Mouse (Mus musculus) liver, postnatal 0 days (tissue): ENCODE measurements around the gene Abcd2. TPM values are rescaled to one million over a fixed set of nuclear protein-coding genes. Genes with fewer than 3 reads are reported as not detected.

Experiments used
- ATAC-seq: fragments of 200-750 bp; cut with Nextera tagmentation; 2 replicates; pipeline ENCODE4 v1.8.0; 2017; ENCODE audit warnings: mild to moderate bottlenecking, moderate library complexity
- DNase-seq: peaks from one replicate; pipeline ENCODE4 v3.0.0-alpha.2; 2016
- H3K27ac ChIP-seq: fragments of 300-500 bp; sonication (generic); 2 replicates; pipeline ENCODE4 v1.5.1; 2014; ENCODE audit warnings: antibody characterized with exemption, moderate library complexity, mild to moderate bottlenecking, low read depth
- H3K27me3 ChIP-seq: fragments of 300-500 bp; sonication (generic); 2 replicates; pipeline ENCODE4 v1.6.1; 2014; ENCODE audit warnings: low read length, control low read depth, mixed read lengths; ENCODE audit not compliant: insufficient read depth
- H3K36me3 ChIP-seq: fragments of 300-500 bp; sonication (generic); replicated peaks from 2 replicates; pipeline ENCODE4 v1.6.1; 2014; ENCODE audit warnings: mild to moderate bottlenecking, control low read depth, low read length, moderate library complexity, mixed read lengths; ENCODE audit not compliant: insufficient read depth
- H3K4me1 ChIP-seq: fragments of 300-500 bp; sonication (generic); 2 replicates; pipeline ENCODE4 v1.6.1; 2014; ENCODE audit warnings: antibody characterized with exemption, mild to moderate bottlenecking, control low read depth; ENCODE audit not compliant: insufficient read depth
- H3K4me2 ChIP-seq: fragments of 300-500 bp; sonication (generic); 2 replicates; pipeline ENCODE4 v1.6.1; 2014; ENCODE audit warnings: low read depth, mild to moderate bottlenecking, low read length, moderate library complexity, mixed read lengths
- H3K4me3 ChIP-seq: fragments of 300-500 bp; sonication (generic); 2 replicates; pipeline ENCODE4 v1.5.1; 2014; ENCODE audit warnings: low read depth, low read length
- H3K9ac ChIP-seq: fragments of 300-500 bp; sonication (generic); replicated peaks from 2 replicates; pipeline ENCODE4 v1.6.1; 2014; ENCODE audit warnings: mild to moderate bottlenecking, moderate library complexity
- H3K9me3 ChIP-seq: fragments of 300-500 bp; sonication (generic); 2 replicates; pipeline ENCODE4 v1.6.1; 2016; ENCODE audit warnings: mild to moderate bottlenecking, control low read depth, low read length, mixed read lengths
- CTCF ChIP-seq: sonication (generic); IDR thresholded peaks from 2 replicates; pipeline ENCODE4 v1.5.1; 2016; ENCODE audit warnings: antibody characterized with exemption, low read depth
- EP300 ChIP-seq: IDR thresholded peaks from 2 replicates; pipeline ENCODE4 v1.6.1; 2016; ENCODE audit warnings: antibody characterized with exemption, low read depth, mild to moderate bottlenecking
- WGBS: fragments of 180-500 bp; shearing (Covaris S2); extraction: QIAGEN DNeasy Blood & Tissue Kit; methylation state at CpG from one replicate; pipeline ENCODE4 v1.1.7; 2014; ENCODE audit not compliant: insufficient replicate concordance; 5-methylcytosine and 5-hydroxymethylcytosine counted together
- polyA plus RNA-seq: library from polyadenylated mRNA; unstranded; fragments of >200 nt; fragmentation: Nextera tagmentation; extraction: Ambion mirVana; gene quantifications from 2 replicates; pipeline ENCODE4 v1.2.1, GENCODE M21; 2015

Abcd2 gene
- polyA plus RNA-seq, 1 experiment from 2014 or later, result 55.2 TPM

GRCm38 (mm10) chr15:91167850-91168562 lies 23.6 kb downstream of the Abcd2 start:
- Histone ChIP-seq H3K4me1 (peaks cover 6% of the 10 kb centered on the region; the same call in 1 of the 2 replicates), H3K36me3 (peaks cover 8% of the 10 kb centered on the region), H3K9ac (no peak overlapping the region), H3K27me3 (no peaks in the 10 kb centered on the region), H3K4me2 (peak overlapping the region; percentile 22; the same call in 1 of the 2 replicates), H3K27ac (peak overlapping the region; percentile 44; the same call in 1 of the 2 replicates), H3K9me3 (no peaks in the 10 kb centered on the region), H3K4me3 (no peak overlapping the region)
- WGBS, result 54% methylated on average over 13 of the region's 13 CpGs
- ATAC-seq (peak; percentile 66), DNase-seq (no peak)
- TF ChIP-seq CTCF, result no peak
- no peak for TF ChIP-seq EP300

- no peak for DNase-seq
- ATAC-seq, result peak; percentile 59
- no peak overlapping the region for H3K27ac ChIP-seq
These were observed 26.6 kb downstream of the Abcd2 start for GRCm38 (mm10) chr15:91165021-91165420.

GRCm38 (mm10) chr15:91163454-91163853 lies 28.1 kb downstream of the Abcd2 start:
- H3K4me3 ChIP-seq, result no peak overlapping the region
- no peaks in the 10 kb centered on the region for H3K9me3 ChIP-seq
- H3K27ac ChIP-seq, result no peak overlapping the region
- H3K4me1 ChIP-seq, result no peaks in the 10 kb centered on the region
- DNase-seq (no peak), ATAC-seq (no peak)
- TF ChIP-seq CTCF, result no peak
- TF ChIP-seq EP300, result no peak
- H3K27me3 ChIP-seq, result no peaks in the 10 kb centered on the region
- WGBS, result 71% methylated on average over 2 of the region's 2 CpGs
- peaks cover 25% of the 10 kb centered on the region for H3K36me3 ChIP-seq
- no peak overlapping the region for H3K4me2 ChIP-seq
- H3K9ac ChIP-seq, result no peak overlapping the region

More at GRCm38 (mm10) chr15:91165021-91165420, 26.6 kb downstream of the Abcd2 start:
- TF ChIP-seq EP300 (no peak), CTCF (peak; percentile 66)
- H3K4me1 ChIP-seq, result no peaks in the 10 kb centered on the region; the same call in 1 of the 2 replicates
- no peak overlapping the region for H3K4me2 ChIP-seq
- H3K9me3 ChIP-seq, result no peaks in the 10 kb centered on the region
- peaks cover 19% of the 10 kb centered on the region; the same call in 1 of the 2 replicates for H3K36me3 ChIP-seq
- no peaks in the 10 kb centered on the region for H3K27me3 ChIP-seq
- 17% methylated on average over 5 of the region's 5 CpGs for WGBS
- H3K9ac ChIP-seq, result no peak overlapping the region
- no peak overlapping the region for H3K4me3 ChIP-seq

- H3K4me2 ChIP-seq, result no peak overlapping the region
- no peak overlapping the region for H3K27ac ChIP-seq
- no peaks in the 10 kb centered on the region for H3K27me3 ChIP-seq
- H3K36me3 ChIP-seq, result peaks cover 31% of the 10 kb centered on the region
- no peak for DNase-seq
- no peak for TF ChIP-seq EP300
- TF ChIP-seq CTCF, result no peak
- H3K9me3 ChIP-seq, result no peaks in the 10 kb centered on the region
- 75% methylated on average over 5 of the region's 5 CpGs for WGBS
- no peak overlapping the region for H3K4me3 ChIP-seq
- no peak for ATAC-seq
- no peaks in the 10 kb centered on the region for H3K4me1 ChIP-seq
- no peak overlapping the region for H3K9ac ChIP-seq
These were observed 30.4 kb downstream of the Abcd2 start for GRCm38 (mm10) chr15:91161153-91161552.

- no peak overlapping the region for H3K9ac ChIP-seq
- WGBS, result 77% methylated on average over 3 of the region's 3 CpGs
- H3K4me2 ChIP-seq, result no peak overlapping the region
- H3K4me1 ChIP-seq, result no peaks in the 10 kb centered on the region
- no peak for ATAC-seq
- no peaks in the 10 kb centered on the region for H3K27me3 ChIP-seq
- DNase-seq, result no peak
- H3K27ac ChIP-seq, result no peak overlapping the region
- TF ChIP-seq CTCF, result no peak
- TF ChIP-seq EP300, result no peak
- H3K4me3 ChIP-seq, result no peak overlapping the region
- H3K36me3 ChIP-seq, result peaks cover 22% of the 10 kb centered on the region
- no peaks in the 10 kb centered on the region for H3K9me3 ChIP-seq
These were observed 38.3 kb downstream of the Abcd2 start for GRCm38 (mm10) chr15:91153311-91153710.

- Histone ChIP-seq H3K27me3 (no peaks in the 10 kb centered on the region), H3K9me3 (no peaks in the 10 kb centered on the region), H3K4me2 (no peak overlapping the region), H3K4me1 (no peaks in the 10 kb centered on the region), H3K4me3 (no peak overlapping the region), H3K36me3 (peaks cover 23% of the 10 kb centered on the region), H3K9ac (no peak overlapping the region), H3K27ac (no peak overlapping the region)
- TF ChIP-seq EP300, result no peak
- no peak for TF ChIP-seq CTCF
- ATAC-seq (no peak), DNase-seq (no peak)
- WGBS, result 62% methylated on average over 1 of the region's 1 CpGs
These were observed 39.0 kb downstream of the Abcd2 start for GRCm38 (mm10) chr15:91152592-91152991.
